Mouse (Mus musculus): ENCODE results near the gene Mettl11b.

DNA sequence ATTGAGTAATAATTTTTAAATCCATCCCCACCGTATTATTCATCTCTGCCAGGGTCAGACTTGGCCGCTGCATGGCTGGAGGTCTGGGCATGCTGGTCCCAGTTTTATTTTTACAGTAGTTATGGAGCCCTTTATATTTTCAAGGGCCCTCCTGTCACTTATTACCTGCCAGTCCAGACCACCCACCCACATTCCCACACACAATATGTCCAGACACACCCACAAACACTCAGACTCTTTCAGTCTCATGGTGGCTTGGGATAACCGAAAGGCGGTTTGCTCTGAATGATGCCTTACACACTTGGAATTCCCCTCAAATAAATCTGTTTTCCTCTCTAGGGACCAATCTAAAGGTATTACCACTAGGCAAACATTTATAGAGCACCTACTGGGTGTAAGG is 55.1 kb downstream of the Mettl11b start:
- no peak for TF ChIP-seq POLR2A (IDR thresholded peaks at IDR 0.05; ENCODE audit: borderline replicate concordance, extremely low read depth, low read depth, low read length)
- no peak for TF ChIP-seq CTCF (IDR thresholded peaks at IDR 0.05; ENCODE audit: insufficient read depth, low read length)

Measured in lung, adult 2 months (tissue).